Mouse (Mus musculus) myocyte (in vitro differentiated cells): ENCODE measurements around the gene Grhl3. TPM values are rescaled to one million over a fixed set of nuclear protein-coding genes. Genes with fewer than 3 reads are reported as not detected.

Experiments
- H3K27me3 ChIP-seq: one replicate; pipeline ENCODE4 v1.6.1; 2011; ENCODE audit not compliant: control insufficient read depth, insufficient read depth, insufficient read length
- H3K36me3 ChIP-seq: one replicate; pipeline ENCODE4 v1.6.1; 2011; ENCODE audit not compliant: control insufficient read depth, insufficient read depth
- H3K4me2 ChIP-seq: one replicate; pipeline ENCODE4 v1.6.1; 2011; ENCODE audit warnings: low read depth, control low read depth
- H3K4me3 ChIP-seq: one replicate; pipeline ENCODE4 v1.5.1; 2011; ENCODE audit warnings: mild to moderate bottlenecking, control low read depth, moderate library complexity
- H3K79me2 ChIP-seq: one replicate; pipeline ENCODE4 v1.6.1; 2011; ENCODE audit not compliant: control insufficient read depth, insufficient read depth
- H3ac ChIP-seq: one replicate; pipeline ENCODE4 v1.6.1; 2011; ENCODE audit not compliant: control insufficient read depth, insufficient read length
- CEBPB ChIP-seq: IDR thresholded peaks from 2 replicates; pipeline ENCODE4 v1.6.1; 2011; ENCODE audit warnings: mild to moderate bottlenecking, moderate library complexity; ENCODE audit not compliant: poor library complexity, insufficient read depth, severe bottlenecking
- E2F4 ChIP-seq: IDR thresholded peaks from one replicate; pipeline ENCODE4 v1.6.1; 2011; ENCODE audit warnings: mild to moderate bottlenecking, control low read depth, moderate library complexity; ENCODE audit not compliant: insufficient read depth
- MAX ChIP-seq: IDR thresholded peaks from one replicate; pipeline ENCODE4 v1.6.1; 2011; ENCODE audit warnings: low read depth, mild to moderate bottlenecking, control low read depth
- MYOD1 ChIP-seq, 3 experiments: IDR thresholded peaks; one replicate each; pipeline ENCODE4 v1.6.1; 2011; ENCODE audit warnings: control low read depth in 2 of 3, low read depth in 2 of 3, mild to moderate bottlenecking in 2 of 3, moderate library complexity in 1 of 3; ENCODE audit not compliant: insufficient read length in 2 of 3, control insufficient read depth in 1 of 3
- MYOG ChIP-seq, 3 experiments: IDR thresholded peaks; one replicate each; pipeline ENCODE4 v1.6.1; 2011; ENCODE audit warnings: control low read depth in 2 of 3, low read depth in 2 of 3, mild to moderate bottlenecking in 2 of 3; ENCODE audit not compliant: insufficient read length in 2 of 3, control insufficient read depth in 1 of 3, insufficient read depth in 1 of 3
- POLR2A ChIP-seq: IDR thresholded peaks from one replicate; pipeline ENCODE4 v1.6.1; 2011; ENCODE audit warnings: low read depth, mild to moderate bottlenecking, control low read depth, moderate library complexity; ENCODE audit not compliant: insufficient read length
- POLR2AphosphoS2 ChIP-seq: IDR thresholded peaks from one replicate; pipeline ENCODE4 v1.6.1; 2011; ENCODE audit warnings: low read depth, control low read depth; ENCODE audit not compliant: insufficient read length
- REST ChIP-seq: IDR thresholded peaks from one replicate; pipeline ENCODE4 v1.6.1; 2011; ENCODE audit warnings: mild to moderate bottlenecking, control low read depth, moderate library complexity; ENCODE audit not compliant: insufficient read depth, insufficient read length
- SRF ChIP-seq: IDR thresholded peaks from one replicate; pipeline ENCODE4 v1.6.1; 2011; ENCODE audit warnings: low read depth; ENCODE audit not compliant: control insufficient read depth, insufficient read length
- TCF12 ChIP-seq: IDR thresholded peaks from one replicate; pipeline ENCODE4 v1.6.1; 2011; ENCODE audit warnings: mild to moderate bottlenecking, control low read depth; ENCODE audit not compliant: poor library complexity, insufficient read depth, severe bottlenecking
- TCF3 ChIP-seq: IDR thresholded peaks from one replicate; pipeline ENCODE4 v1.6.1; 2011; ENCODE audit warnings: low read depth, control low read depth; ENCODE audit not compliant: insufficient read length
- USF1 ChIP-seq: IDR thresholded peaks from one replicate; pipeline ENCODE4 v1.6.1; 2011; ENCODE audit warnings: low read depth, mild to moderate bottlenecking, control low read depth, moderate library complexity
- polyA plus RNA-seq: library from polyadenylated mRNA; unstranded; fragments of >200 nt; fragmentation: generic; extraction: Trizol; gene quantifications from one replicate; pipeline ENCODE4 v1.2.1, GENCODE M21; 2012; ENCODE audit warnings: missing spikeins

Grhl3 gene
- polyA plus RNA-seq, 1 experiment = 0.95 TPM

GRCm38 (mm10) chr4:135513865-135514264, 59.6 kb downstream of the Grhl3 start:
- no peaks in the 10 kb centered on the region for H3K36me3 ChIP-seq
- H3K4me2 ChIP-seq = no peak overlapping the region
- H3K27me3 ChIP-seq = no peaks in the 10 kb centered on the region
- H3K79me2 ChIP-seq = no peaks in the 10 kb centered on the region
- H3ac ChIP-seq = no peak overlapping the region
- TF ChIP-seq USF1 (no peak), REST (no peak), CEBPB (no peak), MYOG (IDR thresholded peaks at IDR 0.05; ENCODE audit: control insufficient read depth in 1 of 3, insufficient read depth in 1 of 3, insufficient read length in 2 of 3, low read depth in 2 of 3) (no peak), SRF (no peak), POLR2AphosphoS2 (no peak), E2F4 (no peak), POLR2A (no peak), TCF12 (no peak), MYOD1 (IDR thresholded peaks at IDR 0.05; ENCODE audit: control insufficient read depth in 1 of 3, insufficient read length in 2 of 3, low read depth in 2 of 3) (no peak)
- H3K4me3 ChIP-seq = no peak overlapping the region

GRCm38 (mm10) chr4:135509515-135509914, 63.9 kb downstream of the Grhl3 start:
- H3K4me3 ChIP-seq = no peak overlapping the region
- no peaks in the 10 kb centered on the region for H3K36me3 ChIP-seq
- no peaks in the 10 kb centered on the region for H3K27me3 ChIP-seq
- no peak for TF ChIP-seq SRF
- no peak for TF ChIP-seq TCF12
- no peak for TF ChIP-seq POLR2A
- no peak for TF ChIP-seq USF1
- no peak for TF ChIP-seq MYOG (IDR thresholded peaks at IDR 0.05; ENCODE audit: control insufficient read depth in 1 of 3, insufficient read depth in 1 of 3, insufficient read length in 2 of 3, low read depth in 2 of 3)
- TF ChIP-seq POLR2AphosphoS2 = no peak
- TF ChIP-seq CEBPB = no peak
- TF ChIP-seq MAX = no peak
- TF ChIP-seq TCF3 = no peak
- TF ChIP-seq MYOD1 (IDR thresholded peaks at IDR 0.05; ENCODE audit: control insufficient read depth in 1 of 3, insufficient read length in 2 of 3, low read depth in 2 of 3) = no peak
- TF ChIP-seq E2F4 = no peak
- H3ac ChIP-seq = no peak overlapping the region
- H3K4me2 ChIP-seq = peak overlapping the region; percentile 52
- H3K79me2 ChIP-seq = no peaks in the 10 kb centered on the region

- TF ChIP-seq USF1 = no peak
- no peak for TF ChIP-seq TCF3
- no peak for TF ChIP-seq POLR2A
- TF ChIP-seq SRF = no peak
- no peak for TF ChIP-seq POLR2AphosphoS2
- no peak for TF ChIP-seq MYOG (IDR thresholded peaks at IDR 0.05; ENCODE audit: control insufficient read depth in 1 of 3, insufficient read depth in 1 of 3, insufficient read length in 2 of 3, low read depth in 2 of 3)
- TF ChIP-seq REST = no peak
- no peak for TF ChIP-seq TCF12
- TF ChIP-seq MAX = no peak
- TF ChIP-seq MYOD1 (IDR thresholded peaks at IDR 0.05; ENCODE audit: control insufficient read depth in 1 of 3, insufficient read length in 2 of 3, low read depth in 2 of 3) = no peak
- TF ChIP-seq CEBPB = no peak
- no peak for TF ChIP-seq E2F4
- Histone ChIP-seq H3K36me3 (no peaks in the 10 kb centered on the region), H3K27me3 (peaks cover 2% of the 10 kb centered on the region), H3K79me2 (no peaks in the 10 kb centered on the region), H3K4me2 (peak overlapping the region; percentile 52), H3K4me3 (no peak overlapping the region), H3ac (no peak overlapping the region)
These were observed 64.9 kb downstream of the Grhl3 start for GRCm38 (mm10) chr4:135508419-135509039.

- Histone ChIP-seq H3K4me3 (no peak overlapping the region), H3K27me3 (peaks cover 5% of the 10 kb centered on the region), H3K4me2 (no peak overlapping the region), H3ac (no peak overlapping the region), H3K36me3 (no peaks in the 10 kb centered on the region), H3K79me2 (no peaks in the 10 kb centered on the region)
- no peak for TF ChIP-seq USF1
- TF ChIP-seq SRF = no peak
- no peak for TF ChIP-seq TCF3
- no peak for TF ChIP-seq CEBPB
- no peak for TF ChIP-seq MAX
- no peak for TF ChIP-seq MYOD1 (IDR thresholded peaks at IDR 0.05; ENCODE audit: control insufficient read depth in 1 of 3, insufficient read length in 2 of 3, low read depth in 2 of 3)
- TF ChIP-seq REST = no peak
- no peak for TF ChIP-seq POLR2AphosphoS2
- TF ChIP-seq POLR2A = no peak
- TF ChIP-seq TCF12 = no peak
- no peak for TF ChIP-seq MYOG (IDR thresholded peaks at IDR 0.05; ENCODE audit: control insufficient read depth in 1 of 3, insufficient read depth in 1 of 3, insufficient read length in 2 of 3, low read depth in 2 of 3)
- TF ChIP-seq E2F4 = no peak
These were observed 65.7 kb downstream of the Grhl3 start for GRCm38 (mm10) chr4:135507547-135508350.
